Mouse (Mus musculus): ENCODE results near the gene Spats2l.

DNA sequence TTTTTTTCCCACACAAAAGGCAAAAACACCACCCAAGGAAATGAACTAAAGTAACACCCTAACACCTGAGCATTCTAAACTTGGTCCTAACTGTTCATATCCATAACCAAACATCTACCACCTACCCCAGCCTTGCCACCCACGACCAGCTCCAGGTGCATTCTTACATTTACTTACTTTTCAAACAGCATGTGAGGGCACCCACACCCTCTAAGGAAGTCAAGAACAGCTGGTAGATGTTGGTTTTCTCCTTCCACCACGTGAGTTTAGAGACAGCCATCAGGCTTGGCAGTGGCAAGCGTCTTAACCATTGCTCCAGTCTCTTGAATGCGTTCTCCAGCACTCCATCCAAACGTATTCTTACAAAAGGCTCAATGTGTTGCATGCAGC, 180.4 kb downstream of the Spats2l start:
- TF ChIP-seq EP300 (IDR thresholded peaks at IDR 0.05) (no peak), CTCF (IDR thresholded peaks at IDR 0.05) (no peak)
